Mouse (Mus musculus): ENCODE results near the gene Pacs1. TPM values are rescaled to one million over a fixed set of nuclear protein-coding genes. Genes with fewer than 3 reads are reported as not detected.

The Pacs1 gene
- polyA plus RNA-seq, 1 experiment from 2014 or later: 30.5 TPM

- no peaks in the 10 kb centered on the region for H3K36me3 ChIP-seq (ENCODE audit: control insufficient read depth, insufficient read depth, low read length)
- DNase-seq (ENCODE audit: low spot score) (peak; percentile 38), ATAC-seq (ENCODE audit: insufficient read depth, low FRiP score, low TSS enrichment) (no peak)
- WGBS: 57% methylated on average over 7 of the region's 7 CpGs
- H3K27me3 ChIP-seq (ENCODE audit: control insufficient read depth, insufficient read depth, low read length): no peaks in the 10 kb centered on the region
- no peak overlapping the region for H3K4me3 ChIP-seq (ENCODE audit: low read depth, low read length)
- H3K9me3 ChIP-seq (ENCODE audit: control insufficient read depth, low read length): no peaks in the 10 kb centered on the region
- no peak overlapping the region for H3K27ac ChIP-seq (ENCODE audit: low read depth, low read length)
- H3K4me2 ChIP-seq (ENCODE audit: low read depth): no peak overlapping the region
- no peaks in the 10 kb centered on the region for H3K4me1 ChIP-seq (ENCODE audit: control insufficient read depth, insufficient read depth, low read length)
- no peak overlapping the region for H3K9ac ChIP-seq (ENCODE audit: low read length)
These were observed 77.4 kb downstream of the Pacs1 start for GRCm38 (mm10) chr19:5195417-5196035.

GRCm38 (mm10) chr19:5192397-5192796 lies 80.5 kb downstream of the Pacs1 start:
- Histone ChIP-seq H3K9me3 (ENCODE audit: control insufficient read depth, low read length) (no peaks in the 10 kb centered on the region), H3K9ac (ENCODE audit: low read length) (no peak overlapping the region), H3K27ac (ENCODE audit: low read depth, low read length) (no peak overlapping the region), H3K4me3 (ENCODE audit: low read depth, low read length) (no peak overlapping the region), H3K36me3 (ENCODE audit: control insufficient read depth, insufficient read depth, low read length) (no peaks in the 10 kb centered on the region), H3K4me2 (ENCODE audit: low read depth) (no peak overlapping the region), H3K4me1 (ENCODE audit: control insufficient read depth, insufficient read depth, low read length) (no peaks in the 10 kb centered on the region), H3K27me3 (ENCODE audit: control insufficient read depth, insufficient read depth, low read length) (no peaks in the 10 kb centered on the region)
- DNase-seq (ENCODE audit: low spot score) (no peak), ATAC-seq (ENCODE audit: insufficient read depth, low FRiP score, low TSS enrichment) (no peak)

GRCm38 (mm10) chr19:5187439-5187838 lies 85.5 kb downstream of the Pacs1 start:
- no peaks in the 10 kb centered on the region for H3K36me3 ChIP-seq (ENCODE audit: control insufficient read depth, insufficient read depth, low read length)
- H3K27ac ChIP-seq (ENCODE audit: low read depth, low read length): no peak overlapping the region
- H3K4me2 ChIP-seq (ENCODE audit: low read depth): no peak overlapping the region
- no peaks in the 10 kb centered on the region for H3K27me3 ChIP-seq (ENCODE audit: control insufficient read depth, insufficient read depth, low read length)
- WGBS: 93% methylated on average over 2 of the region's 2 CpGs
- no peaks in the 10 kb centered on the region for H3K4me1 ChIP-seq (ENCODE audit: control insufficient read depth, insufficient read depth, low read length)
- ATAC-seq (ENCODE audit: insufficient read depth, low FRiP score, low TSS enrichment): no peak
- no peak for DNase-seq (ENCODE audit: low spot score)
- H3K9ac ChIP-seq (ENCODE audit: low read length): no peak overlapping the region
- 0 out of 2 replicates have a peak, but pooled peaks cover 3% of the 10 kb centered on the region for H3K9me3 ChIP-seq (ENCODE audit: control insufficient read depth, low read length)
- H3K4me3 ChIP-seq (ENCODE audit: low read depth, low read length): no peak overlapping the region

GRCm38 (mm10) chr19:5181926-5182325 lies 91.0 kb downstream of the Pacs1 start:
- Histone ChIP-seq H3K4me3 (ENCODE audit: low read depth, low read length) (no peak overlapping the region), H3K27me3 (ENCODE audit: control insufficient read depth, insufficient read depth, low read length) (no peaks in the 10 kb centered on the region), H3K9me3 (ENCODE audit: control insufficient read depth, low read length) (0 out of 2 replicates have a peak, but pooled peaks cover 3% of the 10 kb centered on the region), H3K27ac (ENCODE audit: low read depth, low read length) (no peak overlapping the region), H3K36me3 (ENCODE audit: control insufficient read depth, insufficient read depth, low read length) (no peaks in the 10 kb centered on the region), H3K4me2 (ENCODE audit: low read depth) (no peak overlapping the region), H3K4me1 (ENCODE audit: control insufficient read depth, insufficient read depth, low read length) (no peaks in the 10 kb centered on the region), H3K9ac (ENCODE audit: low read length) (no peak overlapping the region)
- DNase-seq (ENCODE audit: low spot score): no peak
- no peak for ATAC-seq (ENCODE audit: insufficient read depth, low FRiP score, low TSS enrichment)
- WGBS: 79% methylated on average over 2 of the region's 2 CpGs

GRCm38 (mm10) chr19:5178631-5179030 lies 94.3 kb downstream of the Pacs1 start:
- H3K4me1 ChIP-seq (ENCODE audit: control insufficient read depth, insufficient read depth, low read length): no peaks in the 10 kb centered on the region
- no peaks in the 10 kb centered on the region for H3K36me3 ChIP-seq (ENCODE audit: control insufficient read depth, insufficient read depth, low read length)
- no peak overlapping the region for H3K9ac ChIP-seq (ENCODE audit: low read length)
- WGBS: 77% methylated on average over 5 of the region's 5 CpGs
- no peaks in the 10 kb centered on the region for H3K27me3 ChIP-seq (ENCODE audit: control insufficient read depth, insufficient read depth, low read length)
- no peak for ATAC-seq (ENCODE audit: insufficient read depth, low FRiP score, low TSS enrichment)
- DNase-seq (ENCODE audit: low spot score): no peak
- no peak overlapping the region for H3K4me2 ChIP-seq (ENCODE audit: low read depth)
- H3K9me3 ChIP-seq (ENCODE audit: control insufficient read depth, low read length): no peaks in the 10 kb centered on the region
- no peak overlapping the region for H3K27ac ChIP-seq (ENCODE audit: low read depth, low read length)
- H3K4me3 ChIP-seq (ENCODE audit: low read depth, low read length): no peak overlapping the region

GRCm38 (mm10) chr19:5170430-5170829 lies 102.5 kb downstream of the Pacs1 start:
- H3K9ac ChIP-seq (ENCODE audit: low read length): no peak overlapping the region
- WGBS: 89% methylated on average over 1 of the region's 1 CpGs
- ATAC-seq (ENCODE audit: insufficient read depth, low FRiP score, low TSS enrichment) (no peak), DNase-seq (ENCODE audit: low spot score) (no peak)
- no peaks in the 10 kb centered on the region for H3K36me3 ChIP-seq (ENCODE audit: control insufficient read depth, insufficient read depth, low read length)
- H3K4me2 ChIP-seq (ENCODE audit: low read depth): no peak overlapping the region
- no peak overlapping the region for H3K4me3 ChIP-seq (ENCODE audit: low read depth, low read length)
- H3K27me3 ChIP-seq (ENCODE audit: control insufficient read depth, insufficient read depth, low read length): no peaks in the 10 kb centered on the region
- no peaks in the 10 kb centered on the region for H3K4me1 ChIP-seq (ENCODE audit: control insufficient read depth, insufficient read depth, low read length)
- H3K9me3 ChIP-seq (ENCODE audit: control insufficient read depth, low read length): no peaks in the 10 kb centered on the region
- no peak overlapping the region for H3K27ac ChIP-seq (ENCODE audit: low read depth, low read length)

- Histone ChIP-seq H3K9ac (ENCODE audit: low read length) (no peak overlapping the region), H3K27me3 (ENCODE audit: control insufficient read depth, insufficient read depth, low read length) (no peaks in the 10 kb centered on the region), H3K9me3 (ENCODE audit: control insufficient read depth, low read length) (no peaks in the 10 kb centered on the region), H3K4me2 (ENCODE audit: low read depth) (no peak overlapping the region), H3K27ac (ENCODE audit: low read depth, low read length) (no peak overlapping the region), H3K4me3 (ENCODE audit: low read depth, low read length) (no peak overlapping the region), H3K36me3 (ENCODE audit: control insufficient read depth, insufficient read depth, low read length) (no peaks in the 10 kb centered on the region), H3K4me1 (ENCODE audit: control insufficient read depth, insufficient read depth, low read length) (no peaks in the 10 kb centered on the region)
- ATAC-seq (ENCODE audit: insufficient read depth, low FRiP score, low TSS enrichment) (no peak), DNase-seq (ENCODE audit: low spot score) (no peak)
- WGBS: 91% methylated on average over 4 of the region's 4 CpGs
These were observed 105.4 kb downstream of the Pacs1 start for GRCm38 (mm10) chr19:5167477-5167876.

- Histone ChIP-seq H3K4me2 (ENCODE audit: low read depth) (no peak overlapping the region), H3K9me3 (ENCODE audit: control insufficient read depth, low read length) (no peaks in the 10 kb centered on the region), H3K4me3 (ENCODE audit: low read depth, low read length) (no peak overlapping the region), H3K9ac (ENCODE audit: low read length) (no peak overlapping the region), H3K4me1 (ENCODE audit: control insufficient read depth, insufficient read depth, low read length) (no peaks in the 10 kb centered on the region), H3K27me3 (ENCODE audit: control insufficient read depth, insufficient read depth, low read length) (no peaks in the 10 kb centered on the region), H3K36me3 (ENCODE audit: control insufficient read depth, insufficient read depth, low read length) (no peaks in the 10 kb centered on the region), H3K27ac (ENCODE audit: low read depth, low read length) (no peak overlapping the region)
- DNase-seq (ENCODE audit: low spot score): peak; percentile 13
- ATAC-seq (ENCODE audit: insufficient read depth, low FRiP score, low TSS enrichment): no peak
- WGBS: 60% methylated on average over 2 of the region's 2 CpGs
These were observed 108.5 kb downstream of the Pacs1 start for GRCm38 (mm10) chr19:5164380-5164779.

GRCm38 (mm10) chr19:5161913-5162312 lies 111.0 kb downstream of the Pacs1 start:
- no peak for DNase-seq (ENCODE audit: low spot score)

More at GRCm38 (mm10) chr19:5161913-5162312, 111.0 kb downstream of the Pacs1 start:
- Histone ChIP-seq H3K4me3 (ENCODE audit: low read depth, low read length) (no peak overlapping the region), H3K4me1 (ENCODE audit: control insufficient read depth, insufficient read depth, low read length) (no peaks in the 10 kb centered on the region), H3K27me3 (ENCODE audit: control insufficient read depth, insufficient read depth, low read length) (no peaks in the 10 kb centered on the region), H3K9me3 (ENCODE audit: control insufficient read depth, low read length) (no peaks in the 10 kb centered on the region), H3K4me2 (ENCODE audit: low read depth) (no peak overlapping the region), H3K36me3 (ENCODE audit: control insufficient read depth, insufficient read depth, low read length) (no peaks in the 10 kb centered on the region), H3K27ac (ENCODE audit: low read depth, low read length) (no peak overlapping the region), H3K9ac (ENCODE audit: low read length) (no peak overlapping the region)
- ATAC-seq (ENCODE audit: insufficient read depth, low FRiP score, low TSS enrichment): no peak
- 93% methylated on average over 3 of the region's 3 CpGs for WGBS

Data from neural tube, embryonic 11.5 days (tissue).